Mouse (Mus musculus): Measurements from ENCODE around the gene Cfap44.

Cfap44 gene

GRCm38 (mm10) chr16:44394577-44395243, at the start of gene Cfap44:
Gene Cfap44 (plus strand): TSS chr16:44394796.
- DNase-seq (ENCODE audit: low spot score), result peak; percentile 42

GRCm38 (mm10) chr16:44347071-44347901, 47.3 kb upstream of the Cfap44 start, which contains the start of gene Spice1:
Gene Spice1 (plus strand): TSS chr16:44347121.
- DNase-seq (ENCODE audit: low spot score), result peak; percentile 92

GRCm38 (mm10) chr16:44349801-44350397, 44.7 kb upstream of the Cfap44 start:
- DNase-seq (ENCODE audit: low spot score), result no peak

GRCm38 (mm10) chr16:44356291-44356690, 38.3 kb upstream of the Cfap44 start:
- no peak for DNase-seq (ENCODE audit: low spot score)

- DNase-seq (ENCODE audit: low spot score), result no peak
These were observed 36.9 kb upstream of the Cfap44 start for GRCm38 (mm10) chr16:44357571-44358268.

- no peak for DNase-seq (ENCODE audit: low spot score)
These were observed 32.4 kb upstream of the Cfap44 start for GRCm38 (mm10) chr16:44361921-44362890.

- no peak for DNase-seq (ENCODE audit: low spot score)
These were observed 29.1 kb upstream of the Cfap44 start for GRCm38 (mm10) chr16:44365522-44365921.

GRCm38 (mm10) chr16:44375459-44375858, 19.1 kb upstream of the Cfap44 start:
- DNase-seq (ENCODE audit: low spot score), result no peak

- DNase-seq (ENCODE audit: low spot score), result no peak
These were observed 14.6 kb upstream of the Cfap44 start for GRCm38 (mm10) chr16:44380006-44380405.

- no peak for DNase-seq (ENCODE audit: low spot score)
These were observed 13.0 kb upstream of the Cfap44 start for GRCm38 (mm10) chr16:44381578-44381977.

GRCm38 (mm10) chr16:44383549-44383948, 11.0 kb upstream of the Cfap44 start:
- no peak for DNase-seq (ENCODE audit: low spot score)

- DNase-seq (ENCODE audit: low spot score), result no peak
These were observed 10.3 kb upstream of the Cfap44 start for GRCm38 (mm10) chr16:44384251-44384650.

- DNase-seq (ENCODE audit: low spot score), result peak; percentile 29
These were observed 2.6 kb upstream of the Cfap44 start for GRCm38 (mm10) chr16:44391877-44392548.

- no peak for DNase-seq (ENCODE audit: low spot score)
These were observed 10.3 kb downstream of the Cfap44 start for GRCm38 (mm10) chr16:44404933-44405332.

- DNase-seq (ENCODE audit: low spot score), result no peak
These were observed 12.6 kb downstream of the Cfap44 start for GRCm38 (mm10) chr16:44407211-44407610.

- no peak for DNase-seq (ENCODE audit: low spot score)
These were observed 13.7 kb downstream of the Cfap44 start for GRCm38 (mm10) chr16:44408290-44408689.

- no peak for DNase-seq (ENCODE audit: low spot score)
These were observed 15.6 kb downstream of the Cfap44 start for GRCm38 (mm10) chr16:44410176-44410575.

- no peak for DNase-seq (ENCODE audit: low spot score)
These were observed 23.0 kb downstream of the Cfap44 start for GRCm38 (mm10) chr16:44417596-44417995.

- no peak for DNase-seq (ENCODE audit: low spot score)
These were observed 27.1 kb downstream of the Cfap44 start for GRCm38 (mm10) chr16:44421735-44422134.

GRCm38 (mm10) chr16:44423499-44423898, 28.9 kb downstream of the Cfap44 start:
- DNase-seq (ENCODE audit: low spot score), result no peak

All from urinary bladder, postnatal 25 days (tissue).